Mouse (Mus musculus) liver, embryonic 14.5 days (tissue): ENCODE results near the gene Ugp2. TPM values are rescaled to one million over a fixed set of nuclear protein-coding genes. Genes with fewer than 3 reads are reported as not detected.

Experiments used
- ATAC-seq: fragments of 200-750 bp; cut with Nextera tagmentation; 2 replicates; pipeline ENCODE4 v1.8.0; 2017; ENCODE audit warnings: moderate number of reproducible peaks, mild to moderate bottlenecking, moderate library complexity; ENCODE audit not compliant: insufficient read depth
- DNase-seq, 3 experiments: peaks; one replicate each; pipeline ENCODE4 v3.0.0-alpha.2; 2012 to 2013; ENCODE audit warnings: low read depth in 3 of 3, low spot score in 3 of 3
- H3K27ac ChIP-seq: fragments of 300-500 bp; sonication (generic); 2 replicates; pipeline ENCODE4 v1.5.1; 2014; ENCODE audit warnings: moderate library complexity, mild to moderate bottlenecking, control low read depth, inconsistent platforms
- H3K27me3 ChIP-seq: fragments of 300-500 bp; sonication (generic); 2 replicates; pipeline ENCODE4 v1.6.1; 2014; ENCODE audit warnings: mild to moderate bottlenecking, low read length, moderate library complexity; ENCODE audit not compliant: control insufficient read depth, insufficient read depth
- H3K36me3 ChIP-seq: fragments of 300-500 bp; sonication (generic); replicated peaks from 2 replicates; pipeline ENCODE4 v1.6.1; 2014; ENCODE audit warnings: low read depth; ENCODE audit not compliant: control insufficient read depth, insufficient read depth
- H3K4me1 ChIP-seq, 2 experiments: fragments of 200-500 bp in 1 of 2; fragments of 300-500 bp in 1 of 2; sonication (generic) in 1 of 2; replicated peaks; 2 replicates each; pipeline ENCODE4 v1.6.1; 2012 to 2014; ENCODE audit warnings: antibody characterized with exemption in 1 of 2, inconsistent platforms in 1 of 2, low read length in 1 of 2; ENCODE audit not compliant: control insufficient read depth in 2 of 2, insufficient read depth in 2 of 2
- H3K4me2 ChIP-seq: fragments of 300-500 bp; sonication (generic); 2 replicates; pipeline ENCODE4 v1.6.1; 2014; ENCODE audit warnings: low read depth, mild to moderate bottlenecking, control low read depth, moderate library complexity
- H3K4me3 ChIP-seq, 2 experiments: fragments of 200-500 bp in 1 of 2; fragments of 300-500 bp in 1 of 2; sonication (generic) in 1 of 2; 2 replicates each; pipeline ENCODE4 v1.5.1; 2012 to 2014; ENCODE audit warnings: low read depth in 2 of 2, low read length in 2 of 2, mild to moderate bottlenecking in 2 of 2, control low read depth in 1 of 2, inconsistent platforms in 1 of 2, moderate library complexity in 1 of 2; ENCODE audit not compliant: insufficient read depth in 1 of 2
- H3K9ac ChIP-seq: fragments of 300-500 bp; sonication (generic); replicated peaks from 2 replicates; pipeline ENCODE4 v1.6.1; 2014; ENCODE audit warnings: mild to moderate bottlenecking, control low read depth, moderate library complexity
- H3K9me3 ChIP-seq: fragments of 300-500 bp; sonication (generic); 2 replicates; pipeline ENCODE4 v1.6.1; 2016; ENCODE audit warnings: low read length, mixed read lengths; ENCODE audit not compliant: control insufficient read depth
- CTCF ChIP-seq: IDR thresholded peaks from 2 replicates; pipeline ENCODE4 v1.5.1; 2016; ENCODE audit warnings: antibody characterized with exemption, low read depth, control low read depth
- EP300 ChIP-seq: IDR thresholded peaks from 2 replicates; pipeline ENCODE4 v1.6.1; 2016; ENCODE audit warnings: antibody characterized with exemption, low read depth
- WGBS: fragments of 180-500 bp; shearing (Covaris S2); extraction: QIAGEN DNeasy Blood & Tissue Kit; methylation state at CpG from one replicate; pipeline ENCODE4 v1.1.7; 2014; ENCODE audit not compliant: insufficient replicate concordance; 5-methylcytosine and 5-hydroxymethylcytosine counted together
- polyA plus RNA-seq, 2 experiments: library from polyadenylated mRNA; depleted of rRNA in 1 of 2; stranded (reverse) in 1 of 2; unstranded in 1 of 2; fragments of >200 nt; fragmentation: Nextera tagmentation in 1 of 2; extraction: Ambion mirVana in 1 of 2; gene quantifications; 2 replicates each; pipeline versions ENCODE4 v1.2.1 to v1.2.3; 2012 to 2014

Gene Ugp2
- polyA plus RNA-seq, 2 experiments, result 12.3 to 31.6 TPM

- WGBS, result 75% methylated on average over 3 of the region's 3 CpGs
- no peak for TF ChIP-seq CTCF
- no peaks in the 10 kb centered on the region for H3K36me3 ChIP-seq
- no peak for DNase-seq
- no peaks in the 10 kb centered on the region for H3K9me3 ChIP-seq
- H3K4me3 ChIP-seq, result no peak overlapping the region
- H3K4me2 ChIP-seq, result no peak overlapping the region
- no peak for ATAC-seq
- H3K9ac ChIP-seq, result no peak overlapping the region
- no peak overlapping the region for H3K27ac ChIP-seq
- H3K27me3 ChIP-seq, result peaks cover 8% of the 10 kb centered on the region
- peaks cover 9 to 14% of the 10 kb centered on the region in 2 experiments; a peak in 3 of 4 replicates for H3K4me1 ChIP-seq
Measured at GRCm38 (mm10) chr11:21374096-21374495, 3.1 kb upstream of the Ugp2 start.

GRCm38 (mm10) chr11:21370399-21371121, 441 bp downstream of the Ugp2 start:
- Histone ChIP-seq H3K9ac (peak overlapping the region; percentile 86), H3K27ac (peak overlapping the region; percentile 44; the same call in 1 of the 2 replicates), H3K36me3 (no peaks in the 10 kb centered on the region), H3K27me3 (peaks cover 8% of the 10 kb centered on the region), H3K4me3 (peak overlapping the region; percentile 78 to 88), H3K4me2 (peak overlapping the region; percentile 93), H3K9me3 (no peaks in the 10 kb centered on the region), H3K4me1 (peaks cover 12 to 14% of the 10 kb centered on the region in 2 experiments; a peak in 3 of 4 replicates)
- 0% methylated on average over 65 of the region's 69 CpGs for WGBS
- peak; percentile 80 for ATAC-seq
- TF ChIP-seq CTCF (no peak), EP300 (no peak)
- DNase-seq, result peak; percentile 40 to 50 (median 42)

- no peak for TF ChIP-seq CTCF
- 0 out of 2 replicates have a peak, but pooled peaks have one; percentile 9 for TF ChIP-seq EP300
- peak in 1 of 3 experiments; percentile 13 for DNase-seq
- WGBS, result 20% methylated on average over 9 of the region's 9 CpGs
- Histone ChIP-seq H3K4me1 (peaks cover 12 to 14% of the 10 kb centered on the region in 2 experiments; a peak in 3 of 4 replicates), H3K27me3 (peaks cover 8% of the 10 kb centered on the region), H3K4me3 (peak overlapping the region; percentile 45 to 88), H3K4me2 (peak overlapping the region; percentile 93), H3K36me3 (no peaks in the 10 kb centered on the region), H3K9me3 (no peaks in the 10 kb centered on the region), H3K27ac (no peak overlapping the region), H3K9ac (peak overlapping the region; percentile 86; the same call in 1 of the 2 replicates)
- ATAC-seq, result no peak
Measured at GRCm38 (mm10) chr11:21369248-21370016, 1.6 kb downstream of the Ugp2 start.

GRCm38 (mm10) chr11:21368466-21368865, 2.5 kb downstream of the Ugp2 start:
- Histone ChIP-seq H3K4me2 (peak overlapping the region; percentile 93), H3K4me1 (peaks cover 12 to 14% of the 10 kb centered on the region in 2 experiments; a peak in 3 of 4 replicates), H3K9ac (no peak overlapping the region), H3K27ac (no peak overlapping the region), H3K27me3 (peaks cover 8% of the 10 kb centered on the region), H3K9me3 (no peaks in the 10 kb centered on the region), H3K36me3 (no peaks in the 10 kb centered on the region), H3K4me3 (peak overlapping the region in 1 of 2 experiments; percentile 88; a peak in 2 of 4 replicates)
- TF ChIP-seq EP300, result no peak
- no peak for TF ChIP-seq CTCF
- no peak for ATAC-seq
- DNase-seq, result no peak
- 64% methylated on average over 7 of the region's 7 CpGs for WGBS
